Mouse (Mus musculus) lung, postnatal 0 days (tissue): Measurements from ENCODE around the gene Serinc5.

Experiments used
- CTCF ChIP-seq: IDR thresholded peaks from 2 replicates; pipeline ENCODE4 v1.5.1; 2016; ENCODE audit warnings: antibody characterized with exemption, mild to moderate bottlenecking
- EP300 ChIP-seq: IDR thresholded peaks from 2 replicates; pipeline ENCODE4 v1.6.1; 2016; ENCODE audit warnings: antibody characterized with exemption, mild to moderate bottlenecking, control low read depth

GRCm38 (mm10) chr13:92755036-92755435 lies 144.1 kb downstream of the Serinc5 start:
- TF ChIP-seq CTCF (no peak), EP300 (no peak)
